Mouse (Mus musculus) heart, postnatal 14 days (tissue): ENCODE results near the gene Cish. TPM values are rescaled to one million over a fixed set of nuclear protein-coding genes. Genes with fewer than 3 reads are reported as not detected.
A peak's percentile ranks its signal among the peaks of the same experiment; 100 is the strongest.

Source experiments
- DNase-seq, 2 experiments: peaks; one replicate each; pipeline ENCODE4 v3.0.0; 2021 to 2022
- intact Hi-C: fragments of 180-260 bp; cut with DNase I; formaldehyde crosslinking; loops from one replicate; pipeline ENCODE4 v1.15.1; 2025
- total RNA-seq, 2 experiments: library from RNA; stranded (reverse); gene quantifications; 2 replicates each; pipeline ENCODE4 v1.2.3; 2021

Cish gene
- total RNA-seq, 2 experiments from 2014 or later: 232 TPM

- DNase-seq: no peak
- intact Hi-C loops: no loop called here
Measured at GRCm38 (mm10) chr9:107274751-107275150, 21.1 kb upstream of the Cish start.

- intact Hi-C loops: no loop called here
- DNase-seq: no peak
Measured at GRCm38 (mm10) chr9:107275710-107276109, 20.1 kb upstream of the Cish start.

- DNase-seq: no peak
- intact Hi-C loops: no loop called here
Measured at GRCm38 (mm10) chr9:107277603-107278002, 18.2 kb upstream of the Cish start.

- DNase-seq: no peak
- intact Hi-C loops: no loop called here
Measured at GRCm38 (mm10) chr9:107278126-107278525, 17.7 kb upstream of the Cish start.

- DNase-seq: peak; percentile 50 to 60
- intact Hi-C loops: no loop called here
Measured at GRCm38 (mm10) chr9:107278527-107279377, 17.1 kb upstream of the Cish start.

- intact Hi-C loops: no loop called here
Measured at GRCm38 (mm10) chr9:107279378-107280321, 16.2 kb upstream of the Cish start.

GRCm38 (mm10) chr9:107280322-107281027, 15.4 kb upstream of the Cish start:
- intact Hi-C loops: no loop called here
- no peak for DNase-seq

More at GRCm38 (mm10) chr9:107279378-107280321, 16.2 kb upstream of the Cish start:
- DNase-seq: peak; percentile 18 to 51

GRCm38 (mm10) chr9:107281241-107281987, 14.4 kb upstream of the Cish start:
- intact Hi-C loops: no loop called here
- no peak for DNase-seq

- DNase-seq: no peak
- intact Hi-C loops: no loop called here
Measured at GRCm38 (mm10) chr9:107282951-107283350, 12.9 kb upstream of the Cish start.

- peak in 1 of 2 experiments; percentile 17 for DNase-seq
Measured at GRCm38 (mm10) chr9:107285009-107285408, 10.8 kb upstream of the Cish start.

GRCm38 (mm10) chr9:107287294-107287693, 8.5 kb upstream of the Cish start:
- intact Hi-C loops: no loop called here
- DNase-seq: no peak

More at GRCm38 (mm10) chr9:107285009-107285408, 10.8 kb upstream of the Cish start:
- intact Hi-C loops: no loop called here

- no peak for DNase-seq
- intact Hi-C loops: no loop called here
Measured at GRCm38 (mm10) chr9:107288105-107288650, 7.6 kb upstream of the Cish start.

GRCm38 (mm10) chr9:107288711-107289110, 7.1 kb upstream of the Cish start:
- DNase-seq: no peak
- intact Hi-C loops: no loop called here

GRCm38 (mm10) chr9:107289211-107290076, 6.4 kb upstream of the Cish start, which contains the start of gene Mapkapk3:
TSS of gene Mapkapk3 (minus strand) at chr9:107289877.
- intact Hi-C loops: loop anchor here (2.0 to 5.0 kb wide), 5 partner anchors 43 to 612 kb away; no protein-coding TSS in a partner anchor
- peak; percentile 86 to 89 for DNase-seq

GRCm38 (mm10) chr9:107290897-107291296, 4.9 kb upstream of the Cish start:
- intact Hi-C loops: loop anchor here (1.0 to 5.0 kb wide), 6 partner anchors 44 to 614 kb away; no protein-coding TSS in a partner anchor
- peak; percentile 86 to 95 for DNase-seq

GRCm38 (mm10) chr9:107294249-107294648, 1.6 kb upstream of the Cish start:
- intact Hi-C loops: loop anchor here (1.0 to 5.0 kb wide), 4 partner anchors 42 to 617 kb away; no protein-coding TSS in a partner anchor
- DNase-seq: peak; percentile 90 to 93

- no peak for DNase-seq
- intact Hi-C loops: no loop called here
Measured at GRCm38 (mm10) chr9:107295616-107296015, 210 bp upstream of the Cish start.

GRCm38 (mm10) chr9:107296041-107296440, 215 bp downstream of the Cish start:
- no peak for DNase-seq
- intact Hi-C loops: no loop called here
